Mouse (Mus musculus) lung, adult 2 months (tissue): ENCODE measurements around the gene Atp6v0d1. TPM values are rescaled to one million over a fixed set of nuclear protein-coding genes. Genes with fewer than 3 reads are reported as not detected.

Experiments used
- DNase-seq: peaks from one replicate; pipeline ENCODE4 v3.0.0; 2022
- H3K4me1 ChIP-seq: fragments of 200-500 bp; 2 replicates; pipeline ENCODE4 v1.6.1; 2011; ENCODE audit warnings: low read length; ENCODE audit not compliant: control insufficient read depth, insufficient read depth
- H3K4me3 ChIP-seq: fragments of 200-500 bp; replicated peaks from 2 replicates; pipeline ENCODE3; 2011; ENCODE audit warnings: low read depth, mild to moderate bottlenecking, control low read depth, low read length; ENCODE audit errors: extremely low read depth
- CTCF ChIP-seq: fragments of 200-500 bp; IDR thresholded peaks from 2 replicates; pipeline ENCODE4 v1.5.1; 2011; ENCODE audit warnings: mild to moderate bottlenecking, low read length, control low read depth; ENCODE audit not compliant: insufficient read depth
- POLR2A ChIP-seq: fragments of 200-500 bp; IDR thresholded peaks from 2 replicates; pipeline ENCODE4 v1.6.1; 2011; ENCODE audit warnings: low read depth, mild to moderate bottlenecking, control low read depth, low read length, borderline replicate concordance; ENCODE audit errors: extremely low read depth
- WGBS: fragments of 180-500 bp; shearing (Covaris S2); methylation state at CpG from one replicate; pipeline ENCODE4 v1.1.7; 2018; 5-methylcytosine and 5-hydroxymethylcytosine counted together
- polyA plus RNA-seq: library from polyadenylated mRNA; depleted of rRNA; stranded (reverse); fragments of >200 nt; gene quantifications from 2 replicates; pipeline ENCODE4 v1.2.3, GENCODE M21; 2012

The Atp6v0d1 gene
- polyA plus RNA-seq, 1 experiment: 121 TPM

DNA sequence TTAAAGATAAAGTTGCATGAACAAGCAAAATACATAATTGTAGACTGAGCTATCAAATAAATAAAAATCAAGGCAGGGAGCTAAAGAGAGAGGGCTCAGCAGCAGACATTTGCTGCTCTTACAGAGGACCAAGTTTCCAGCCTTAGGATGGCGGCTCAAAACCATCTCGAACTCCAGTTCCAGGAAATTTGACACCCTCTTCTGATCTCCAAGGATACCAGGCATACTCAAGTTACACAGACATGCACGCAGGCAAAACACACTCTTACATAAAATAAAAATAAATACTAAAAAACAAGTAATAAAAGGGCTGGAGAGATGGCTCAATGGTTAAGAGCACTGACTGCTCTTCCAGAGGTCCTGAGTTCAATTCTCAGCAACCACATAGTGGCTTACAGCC, 72.4 kb downstream of the Atp6v0d1 start:
- TF ChIP-seq CTCF: no peak
- TF ChIP-seq POLR2A: no peak
- WGBS: 48% methylated on average over 3 of the region's 3 CpGs
- no peak for DNase-seq
- Histone ChIP-seq H3K4me1 (no peaks in the 10 kb centered on the region; the same call in 1 of the 2 replicates), H3K4me3 (no peak overlapping the region)

DNA sequence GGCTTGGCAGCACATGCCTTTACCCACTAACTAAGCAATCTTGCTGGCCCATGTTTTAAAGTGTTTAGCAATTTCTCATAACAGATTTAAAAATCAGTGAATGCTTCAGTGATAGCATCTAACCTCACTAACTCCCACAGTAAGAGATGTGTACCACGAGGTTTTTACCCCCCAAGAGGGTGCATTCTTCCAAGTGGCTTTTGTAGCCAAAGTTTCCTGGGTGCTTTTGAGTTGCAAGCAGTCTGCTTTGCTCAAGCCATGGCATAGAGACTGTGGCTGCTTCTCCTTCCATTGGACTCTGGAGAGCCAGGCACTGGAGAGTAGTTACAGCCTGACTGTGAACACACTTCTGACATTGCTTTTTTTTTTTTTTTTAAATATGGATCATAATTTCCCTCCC, 76.6 kb downstream of the Atp6v0d1 start:
- WGBS: 28% methylated on average over 1 of the region's 1 CpGs
- no peaks in the 10 kb centered on the region for H3K4me1 ChIP-seq
- no peak overlapping the region for H3K4me3 ChIP-seq
- no peak for DNase-seq
- no peak for TF ChIP-seq CTCF
- TF ChIP-seq POLR2A: no peak

DNA sequence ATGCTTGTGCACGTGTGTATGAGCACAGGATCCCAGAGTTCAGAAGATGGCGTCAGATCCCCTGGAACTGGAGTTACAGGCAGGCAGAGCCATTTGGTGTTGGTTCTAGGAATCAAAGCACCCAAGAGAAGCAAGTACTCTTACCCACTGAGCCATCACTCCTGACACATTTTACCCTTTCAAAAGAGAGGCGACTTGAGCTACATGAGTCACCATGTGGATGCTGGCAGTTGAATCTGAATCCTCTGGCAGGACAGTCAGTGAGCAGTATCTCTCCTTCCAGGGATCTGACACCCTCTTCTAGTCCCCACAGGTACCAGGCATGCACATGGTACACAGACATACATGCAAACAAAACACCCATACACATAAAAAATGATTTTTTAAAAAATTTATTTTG, 77.8 kb downstream of the Atp6v0d1 start:
- DNase-seq: no peak
- TF ChIP-seq CTCF (no peak), POLR2A (no peak)
- no peaks in the 10 kb centered on the region for H3K4me1 ChIP-seq
- 57% methylated on average over 3 of the region's 3 CpGs for WGBS
- no peak overlapping the region for H3K4me3 ChIP-seq

DNA sequence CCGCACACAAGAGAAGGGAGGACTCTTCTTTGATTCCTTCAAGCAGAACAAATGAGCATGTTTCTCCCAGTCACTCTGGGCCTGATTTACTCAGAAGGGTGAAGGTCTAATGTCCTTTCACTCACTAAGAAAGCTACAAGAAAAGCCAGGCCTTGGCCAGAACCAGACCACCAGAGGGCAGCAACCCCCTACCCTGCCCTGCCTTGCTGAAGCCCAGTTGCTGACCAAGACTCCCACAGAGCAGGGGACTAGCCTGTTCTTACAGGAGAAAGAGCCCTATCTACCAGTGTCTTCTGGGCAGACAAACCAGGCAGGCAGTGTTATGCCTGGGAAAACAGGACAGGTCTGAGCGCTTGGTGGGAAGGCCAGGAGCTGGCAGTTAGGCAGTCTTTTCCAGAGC, 81.5 kb downstream of the Atp6v0d1 start:
- Histone ChIP-seq H3K4me3 (no peak overlapping the region), H3K4me1 (no peaks in the 10 kb centered on the region)
- 65% methylated on average over 2 of the region's 2 CpGs for WGBS
- peak; percentile 65 for TF ChIP-seq CTCF
- no peak for TF ChIP-seq POLR2A
- no peak for DNase-seq

DNA sequence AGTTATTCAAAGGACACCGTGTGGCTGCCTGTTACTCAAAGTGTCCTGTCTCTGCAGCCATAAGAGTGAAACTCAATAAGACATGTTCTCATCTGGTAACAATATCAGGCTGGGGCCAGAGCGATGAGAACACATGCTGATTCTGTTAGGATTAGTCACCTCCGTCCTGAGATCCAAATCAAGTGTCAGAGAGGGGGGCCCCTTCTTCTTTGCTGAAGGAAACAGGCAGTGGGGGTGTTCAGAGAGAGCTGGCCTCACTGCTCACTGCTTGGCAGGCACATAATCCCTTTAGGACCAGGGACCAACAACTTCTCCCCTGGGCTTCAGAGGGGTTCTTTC, 81.8 kb downstream of the Atp6v0d1 start:
- Histone ChIP-seq H3K4me1 (no peaks in the 10 kb centered on the region), H3K4me3 (no peak overlapping the region)
- no peak for TF ChIP-seq CTCF
- TF ChIP-seq POLR2A: no peak
- no peak for DNase-seq
- 62% methylated on average over 3 of the region's 3 CpGs for WGBS

DNA sequence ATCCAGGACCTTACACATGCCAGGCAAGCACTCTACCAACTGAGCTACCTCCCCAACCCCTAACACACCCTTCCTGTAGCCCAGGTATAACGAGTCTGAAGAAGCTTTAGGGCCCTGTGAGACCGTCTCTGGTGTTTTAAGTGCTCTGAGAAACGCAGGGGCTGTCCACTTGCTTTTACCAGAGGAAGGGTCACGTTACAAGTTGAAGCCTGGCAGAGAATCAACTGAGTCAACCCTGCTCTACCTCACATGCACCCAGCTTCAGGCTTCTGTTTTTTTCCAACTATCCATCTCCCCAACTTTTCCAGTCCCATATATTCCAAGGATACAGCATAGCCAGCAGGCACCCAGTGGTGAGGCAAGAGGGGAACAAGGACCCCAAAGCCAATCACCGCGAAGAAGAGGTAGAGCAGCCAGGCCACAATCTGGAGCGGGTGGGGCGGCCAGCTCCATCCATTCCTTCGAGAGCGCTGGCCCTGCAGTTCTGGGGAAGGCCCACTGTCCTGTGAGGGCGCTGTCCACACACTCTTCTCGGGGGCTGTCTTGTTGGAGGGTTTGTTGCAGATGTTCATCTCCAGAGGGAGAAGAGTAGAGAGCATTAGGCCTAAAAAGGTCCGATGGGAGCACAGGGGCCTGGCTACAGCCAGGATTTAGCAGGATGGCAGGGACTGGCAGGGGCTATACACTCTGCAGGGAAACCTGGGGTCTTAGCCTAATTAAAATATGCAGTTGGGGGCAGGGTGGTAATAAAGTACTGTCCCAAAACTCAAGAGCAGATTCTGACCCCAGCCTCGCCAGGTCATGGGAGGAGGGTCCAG, 82.4 kb downstream of the Atp6v0d1 start:
- DNase-seq: no peak
- H3K4me3 ChIP-seq: no peak overlapping the region
- TF ChIP-seq POLR2A (no peak), CTCF (peak; percentile 46)
- WGBS: 53% methylated on average over 14 of the region's 14 CpGs
- no peaks in the 10 kb centered on the region for H3K4me1 ChIP-seq

DNA sequence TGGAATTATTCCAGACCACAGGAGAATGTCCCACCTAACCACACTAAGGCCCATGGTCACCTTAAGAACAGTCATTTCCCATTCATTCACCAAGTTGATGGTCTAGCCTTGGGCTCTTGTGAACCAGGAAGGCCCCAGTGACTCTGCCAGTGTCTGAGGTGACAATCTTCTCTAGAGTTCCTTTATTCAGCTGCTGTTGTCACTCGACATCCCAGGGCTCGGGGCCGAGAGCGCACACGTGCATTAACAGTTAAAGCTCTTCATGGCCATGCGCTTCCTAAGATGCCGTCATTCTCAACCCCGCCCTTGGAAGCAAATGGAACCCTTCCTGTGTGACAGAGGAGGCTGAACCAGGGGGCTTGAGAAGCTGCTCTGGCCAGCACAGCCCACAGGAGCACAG, 83.7 kb downstream of the Atp6v0d1 start:
- Histone ChIP-seq H3K4me3 (no peak overlapping the region), H3K4me1 (no peaks in the 10 kb centered on the region)
- no peak for DNase-seq
- TF ChIP-seq POLR2A (no peak), CTCF (no peak)
- 85% methylated on average over 8 of the region's 8 CpGs for WGBS

DNA sequence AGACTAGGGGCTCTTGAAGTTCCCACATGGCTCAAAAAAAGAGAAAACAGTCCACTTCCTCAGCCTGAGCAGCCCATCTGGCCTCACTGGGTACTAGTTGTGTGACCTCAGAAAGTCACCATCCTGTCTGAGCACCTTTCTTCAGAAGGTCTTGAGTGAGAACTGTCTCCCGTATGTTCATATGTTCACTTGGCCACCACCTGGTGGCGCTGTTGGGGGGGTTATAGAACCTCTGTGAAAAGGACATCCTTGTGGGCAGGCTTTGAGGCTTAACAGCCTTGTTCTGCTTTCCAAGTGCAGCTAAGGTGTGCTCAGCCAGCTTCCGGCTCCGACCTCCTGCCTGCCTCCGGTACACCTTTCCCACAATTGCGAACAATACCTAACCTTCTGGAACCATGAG, 84.4 kb downstream of the Atp6v0d1 start:
- Histone ChIP-seq H3K4me3 (no peak overlapping the region), H3K4me1 (no peaks in the 10 kb centered on the region; the same call in 1 of the 2 replicates)
- WGBS: 64% methylated on average over 6 of the region's 6 CpGs
- TF ChIP-seq CTCF (peak; percentile 60), POLR2A (no peak)
- DNase-seq: no peak

DNA sequence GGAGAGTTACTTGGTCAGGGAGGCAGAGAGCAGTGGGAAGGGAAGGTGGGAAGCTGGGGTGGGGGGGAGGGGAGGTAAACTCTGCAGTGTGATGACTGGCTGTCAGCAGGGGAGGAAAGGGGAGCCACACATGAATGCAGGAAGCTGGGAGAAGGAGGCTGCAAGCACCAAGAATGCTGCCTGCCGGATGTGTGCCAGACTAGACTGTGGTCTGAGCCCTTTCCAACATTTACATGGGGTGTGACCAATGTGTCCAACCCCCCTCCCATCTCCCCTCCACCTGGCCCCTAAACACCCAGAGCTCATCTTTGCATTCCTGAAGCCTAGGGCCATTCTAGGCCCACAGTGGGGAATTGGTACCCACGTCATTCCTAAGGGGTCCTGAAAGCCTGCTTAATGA, 84.8 kb downstream of the Atp6v0d1 start:
- Histone ChIP-seq H3K4me3 (no peak overlapping the region), H3K4me1 (no peaks in the 10 kb centered on the region; the same call in 1 of the 2 replicates)
- DNase-seq: no peak
- no peak for TF ChIP-seq POLR2A
- TF ChIP-seq CTCF: no peak
- 47% methylated on average over 2 of the region's 2 CpGs for WGBS

DNA sequence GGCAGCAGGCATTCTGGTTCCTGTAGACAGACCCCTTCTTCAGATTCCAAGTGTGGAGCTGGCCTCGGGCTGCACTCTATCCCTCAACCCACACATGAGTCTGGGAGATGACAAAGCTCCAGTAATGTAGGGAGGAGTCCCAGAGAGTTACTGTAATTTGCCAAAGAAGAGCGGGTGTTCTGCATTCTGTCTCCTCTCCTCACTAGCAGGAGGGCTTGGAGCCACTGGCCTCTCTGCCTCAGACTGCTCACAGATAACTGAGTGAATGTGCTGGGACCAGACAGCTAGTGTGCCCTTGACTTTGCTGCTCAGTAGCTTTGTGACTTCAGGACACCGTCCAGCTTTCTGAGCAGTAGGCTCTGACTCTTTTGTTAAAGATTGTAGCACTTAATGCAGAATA, 88.1 kb downstream of the Atp6v0d1 start:
- no peak for DNase-seq

More for the DNA sequence above, 88.1 kb downstream of the Atp6v0d1 start:
- Histone ChIP-seq H3K4me1 (peaks cover 14% of the 10 kb centered on the region), H3K4me3 (no peak overlapping the region)
- 69% methylated on average over 3 of the region's 3 CpGs for whole genome bisulfite sequencing
- no peak for TF ChIP-seq POLR2A
